Mouse (Mus musculus) spleen, adult 2 months (tissue): ENCODE data around the gene Xrcc3. TPM values are rescaled to one million over a fixed set of nuclear protein-coding genes. Genes with fewer than 3 reads are reported as not detected.

Experiments
- DNase-seq, 2 experiments: peaks; one replicate each; pipeline versions ENCODE4 v3.0.0 to v3.0.0-alpha.2; 2012 to 2021; ENCODE audit warnings: low spot score in 2 of 2, low read depth in 1 of 2
- H3K27ac ChIP-seq: fragments of 200-500 bp; 2 replicates; pipeline ENCODE4 v1.5.1; 2012; ENCODE audit warnings: low read length, inconsistent platforms; ENCODE audit not compliant: insufficient read depth
- H3K27me3 ChIP-seq: fragments of 200-500 bp; 2 replicates; pipeline ENCODE4 v1.6.1; 2012; ENCODE audit warnings: mild to moderate bottlenecking, moderate library complexity, low read length, inconsistent platforms; ENCODE audit not compliant: control insufficient read depth, insufficient read depth
- H3K36me3 ChIP-seq: fragments of 200-500 bp; 2 replicates; pipeline ENCODE4 v1.6.1; 2012; ENCODE audit warnings: mild to moderate bottlenecking, low read length, inconsistent platforms; ENCODE audit not compliant: control insufficient read depth, insufficient read depth
- H3K4me1 ChIP-seq: fragments of 200-500 bp; 2 replicates; pipeline ENCODE4 v1.6.1; 2011; ENCODE audit warnings: inconsistent platforms; ENCODE audit not compliant: control insufficient read depth, insufficient read depth, insufficient read length
- H3K4me3 ChIP-seq: fragments of 200-500 bp; 2 replicates; pipeline ENCODE4 v1.5.1; 2011; ENCODE audit warnings: mild to moderate bottlenecking, inconsistent platforms; ENCODE audit not compliant: insufficient read depth, insufficient read length; ENCODE audit errors: extremely low read depth
- CTCF ChIP-seq: fragments of 200-500 bp; IDR thresholded peaks from 2 replicates; pipeline ENCODE4 v1.5.1; 2011; ENCODE audit warnings: mild to moderate bottlenecking, inconsistent platforms; ENCODE audit not compliant: insufficient read depth, insufficient read length, insufficient replicate concordance; ENCODE audit errors: extremely low read depth
- POLR2A ChIP-seq: fragments of 200-500 bp; IDR thresholded peaks from 2 replicates; pipeline ENCODE4 v1.6.1; 2011; ENCODE audit warnings: low read depth, low read length, inconsistent platforms
- WGBS: fragments of 180-500 bp; shearing (Covaris S2); methylation state at CpG from one replicate; pipeline ENCODE4 v1.1.7; 2018; 5-methylcytosine and 5-hydroxymethylcytosine counted together
- polyA plus RNA-seq: library from polyadenylated mRNA; depleted of rRNA; stranded (reverse); fragments of >200 nt; gene quantifications from 2 replicates; pipeline ENCODE4 v1.2.3, GENCODE M21; 2012

Gene Xrcc3
- polyA plus RNA-seq, 1 experiment = 5.0 TPM

GRCm38 (mm10) chr12:111794526-111795179, 19.0 kb downstream of the Xrcc3 start:
- no peaks in the 10 kb centered on the region for H3K27me3 ChIP-seq
- H3K36me3 ChIP-seq = peaks cover 43% of the 10 kb centered on the region
- TF ChIP-seq POLR2A = no peak
- WGBS = 85% methylated on average over 18 of the region's 18 CpGs
- no peak for DNase-seq
- H3K4me1 ChIP-seq = no peaks in the 10 kb centered on the region
- no peak overlapping the region for H3K4me3 ChIP-seq
- H3K27ac ChIP-seq = no peak overlapping the region

- no peak for DNase-seq
- peaks cover 48% of the 10 kb centered on the region for H3K36me3 ChIP-seq
- WGBS = 78% methylated on average over 22 of the region's 22 CpGs
- no peaks in the 10 kb centered on the region for H3K27me3 ChIP-seq
- TF ChIP-seq CTCF (no peak), POLR2A (no peak)
- no peaks in the 10 kb centered on the region for H3K4me1 ChIP-seq
- H3K27ac ChIP-seq = no peak overlapping the region
- no peak overlapping the region for H3K4me3 ChIP-seq
Observed at GRCm38 (mm10) chr12:111794102-111794501, 19.6 kb downstream of the Xrcc3 start.

GRCm38 (mm10) chr12:111791474-111792104, 22.1 kb downstream of the Xrcc3 start:
- WGBS = 89% methylated on average over 13 of the region's 13 CpGs
- Histone ChIP-seq H3K27me3 (no peaks in the 10 kb centered on the region), H3K4me3 (no peak overlapping the region), H3K4me1 (no peaks in the 10 kb centered on the region), H3K36me3 (peaks cover 64% of the 10 kb centered on the region), H3K27ac (no peak overlapping the region)
- no peak for TF ChIP-seq POLR2A
- DNase-seq = no peak

GRCm38 (mm10) chr12:111790631-111791030, 23.0 kb downstream of the Xrcc3 start:
- 92% methylated on average over 7 of the region's 7 CpGs for WGBS
- no peak for TF ChIP-seq CTCF
- TF ChIP-seq POLR2A = no peak
- Histone ChIP-seq H3K27ac (no peak overlapping the region), H3K4me1 (no peaks in the 10 kb centered on the region), H3K4me3 (no peak overlapping the region), H3K36me3 (peaks cover 64% of the 10 kb centered on the region), H3K27me3 (no peaks in the 10 kb centered on the region)
- no peak for DNase-seq

- no peak for DNase-seq
- 96% methylated on average over 5 of the region's 5 CpGs for WGBS
- Histone ChIP-seq H3K27ac (no peak overlapping the region), H3K4me3 (no peak overlapping the region), H3K4me1 (no peaks in the 10 kb centered on the region), H3K27me3 (no peaks in the 10 kb centered on the region), H3K36me3 (peaks cover 62% of the 10 kb centered on the region)
- TF ChIP-seq POLR2A (no peak), CTCF (no peak)
Observed at GRCm38 (mm10) chr12:111790090-111790489, 23.6 kb downstream of the Xrcc3 start.

GRCm38 (mm10) chr12:111787015-111787414, 26.7 kb downstream of the Xrcc3 start:
- H3K4me1 ChIP-seq = no peaks in the 10 kb centered on the region
- no peak overlapping the region for H3K4me3 ChIP-seq
- H3K27ac ChIP-seq = no peak overlapping the region
- TF ChIP-seq CTCF (no peak), POLR2A (no peak)
- DNase-seq = no peak
- 87% methylated on average over 6 of the region's 6 CpGs for WGBS
- H3K27me3 ChIP-seq = no peaks in the 10 kb centered on the region
- H3K36me3 ChIP-seq = peaks cover 58% of the 10 kb centered on the region

GRCm38 (mm10) chr12:111785174-111785573, 28.5 kb downstream of the Xrcc3 start:
- TF ChIP-seq CTCF (no peak), POLR2A (no peak)
- no peak for DNase-seq
- no peaks in the 10 kb centered on the region for H3K4me1 ChIP-seq
- H3K4me3 ChIP-seq = no peak overlapping the region
- H3K36me3 ChIP-seq = peaks cover 64% of the 10 kb centered on the region
- no peak overlapping the region for H3K27ac ChIP-seq
- H3K27me3 ChIP-seq = no peaks in the 10 kb centered on the region
- WGBS = 83% methylated on average over 15 of the region's 15 CpGs

- TF ChIP-seq POLR2A (no peak), CTCF (no peak)
- WGBS = 96% methylated on average over 1 of the region's 1 CpGs
- peaks cover 60% of the 10 kb centered on the region for H3K36me3 ChIP-seq
- no peak for DNase-seq
- H3K27ac ChIP-seq = no peak overlapping the region
- no peak overlapping the region for H3K4me3 ChIP-seq
- no peaks in the 10 kb centered on the region for H3K27me3 ChIP-seq
- no peaks in the 10 kb centered on the region for H3K4me1 ChIP-seq
Observed at GRCm38 (mm10) chr12:111779544-111779943, 34.1 kb downstream of the Xrcc3 start.
